Mouse (Mus musculus): ENCODE data around the gene Syn2.
A peak's percentile ranks its signal among the peaks of the same experiment; 100 is the strongest.
"Not testable (repeated sequence)": the region's sequence is repeated elsewhere in the genome, so short reads cannot be mapped to it uniquely, and the experiment has no call there.

Syn2 gene

GRCm38 (mm10) chr6:115174845-115175244, 40.1 kb downstream of the Syn2 start:
- no peak for DNase-seq (ENCODE audit: inconsistent ontology term)

GRCm38 (mm10) chr6:115178826-115179225, 44.1 kb downstream of the Syn2 start:
- DNase-seq (ENCODE audit: inconsistent ontology term) = peak; percentile 16

- DNase-seq (ENCODE audit: inconsistent ontology term) = no peak
Observed at GRCm38 (mm10) chr6:115181094-115181493, 46.4 kb downstream of the Syn2 start.

- DNase-seq (ENCODE audit: inconsistent ontology term) = no peak
Observed at GRCm38 (mm10) chr6:115191111-115191510, 56.4 kb downstream of the Syn2 start.

- DNase-seq (ENCODE audit: inconsistent ontology term) = no peak
Observed at GRCm38 (mm10) chr6:115200753-115201152, 66.1 kb downstream of the Syn2 start.

GRCm38 (mm10) chr6:115203029-115203428, 68.3 kb downstream of the Syn2 start:
- DNase-seq (ENCODE audit: inconsistent ontology term) = no peak

- no peak for DNase-seq (ENCODE audit: inconsistent ontology term)
Observed at GRCm38 (mm10) chr6:115210187-115210586, 75.5 kb downstream of the Syn2 start.

- DNase-seq (ENCODE audit: inconsistent ontology term) = no peak
Observed at GRCm38 (mm10) chr6:115210820-115211219, 76.1 kb downstream of the Syn2 start.

GRCm38 (mm10) chr6:115212132-115212903, 77.6 kb downstream of the Syn2 start:
- DNase-seq (ENCODE audit: inconsistent ontology term) = no peak

GRCm38 (mm10) chr6:115213129-115213528, 78.4 kb downstream of the Syn2 start:
- DNase-seq (ENCODE audit: inconsistent ontology term) = peak; percentile 17

GRCm38 (mm10) chr6:115221215-115221641, 86.5 kb downstream of the Syn2 start:
- no peak for DNase-seq (ENCODE audit: inconsistent ontology term)

- DNase-seq (ENCODE audit: inconsistent ontology term) = peak; percentile 37
Observed at GRCm38 (mm10) chr6:115225519-115225918, 90.8 kb downstream of the Syn2 start.

- no peak for DNase-seq (ENCODE audit: inconsistent ontology term)
Observed at GRCm38 (mm10) chr6:115227043-115227442, 92.3 kb downstream of the Syn2 start, which contains the start of gene Gm17482. Gene Gm17482, plus strand, starts transcription at chr6:115227343.

GRCm38 (mm10) chr6:115227529-115227928, 92.8 kb downstream of the Syn2 start:
- DNase-seq (ENCODE audit: inconsistent ontology term) = peak; percentile 64

GRCm38 (mm10) chr6:115230557-115230956, 95.9 kb downstream of the Syn2 start:
- DNase-seq (ENCODE audit: inconsistent ontology term) = no peak

GRCm38 (mm10) chr6:115231836-115232235, 97.1 kb downstream of the Syn2 start:
- DNase-seq (ENCODE audit: inconsistent ontology term) = no peak

GRCm38 (mm10) chr6:115232562-115232961, 97.9 kb downstream of the Syn2 start:
- no peak for DNase-seq (ENCODE audit: inconsistent ontology term)

- no peak for DNase-seq (ENCODE audit: inconsistent ontology term)
Observed at GRCm38 (mm10) chr6:115238031-115239027, 103.6 kb downstream of the Syn2 start.

GRCm38 (mm10) chr6:115239335-115239734, 104.6 kb downstream of the Syn2 start:
- DNase-seq (ENCODE audit: inconsistent ontology term) = no peak

- not testable (repeated sequence) for DNase-seq (ENCODE audit: inconsistent ontology term)
Observed at GRCm38 (mm10) chr6:115240431-115240830, 105.7 kb downstream of the Syn2 start.

GRCm38 (mm10) chr6:115241131-115241699, 106.5 kb downstream of the Syn2 start:
- no peak for DNase-seq (ENCODE audit: inconsistent ontology term)

GRCm38 (mm10) chr6:115241939-115242338, 107.2 kb downstream of the Syn2 start:
- DNase-seq (ENCODE audit: inconsistent ontology term) = no peak

All from Muller cell, postnatal 12 days (primary cell).